Mouse (Mus musculus): Measurements from ENCODE around the gene Mrpl48. TPM values are rescaled to one million over a fixed set of nuclear protein-coding genes. Genes with fewer than 3 reads are reported as not detected.

Gene Mrpl48
- polyA plus RNA-seq, 1 experiment = 27.5 TPM

GRCm38 (mm10) chr7:100502374-100502922 is 105.7 kb downstream of the Mrpl48 start:
- no peak for TF ChIP-seq POLR2A (IDR thresholded peaks at IDR 0.05; ENCODE audit: low read depth, low read length)
- no peak for TF ChIP-seq CTCF (conservative IDR thresholded peaks at IDR 0.05; ENCODE audit: insufficient read depth, insufficient read length, low read depth, low read length)
- Histone ChIP-seq H3K27me3 (replicated peaks; ENCODE audit: control insufficient read depth, insufficient read depth, low read length) (no peaks in the 10 kb centered on the region), H3K4me3 (ENCODE audit: insufficient read depth, low read depth, low read length) (no peak overlapping the region), H3K4me1 (ENCODE audit: control insufficient read depth, insufficient read depth, low read length) (no peaks in the 10 kb centered on the region), H3K36me3 (ENCODE audit: control insufficient read depth, insufficient read depth, low read length) (no peaks in the 10 kb centered on the region), H3K27ac (ENCODE audit: insufficient read depth, low read depth, low read length) (no peak overlapping the region)
- WGBS = 72% methylated on average over 7 of the region's 7 CpGs
- no peak for DNase-seq

GRCm38 (mm10) chr7:100501844-100502373 is 106.2 kb downstream of the Mrpl48 start:
- no peaks in the 10 kb centered on the region for H3K27me3 ChIP-seq (replicated peaks; ENCODE audit: control insufficient read depth, insufficient read depth, low read length)
- no peak for TF ChIP-seq CTCF (conservative IDR thresholded peaks at IDR 0.05; ENCODE audit: insufficient read depth, insufficient read length, low read depth, low read length)
- no peak for TF ChIP-seq POLR2A (IDR thresholded peaks at IDR 0.05; ENCODE audit: low read depth, low read length)
- H3K27ac ChIP-seq (ENCODE audit: insufficient read depth, low read depth, low read length) = no peak overlapping the region
- H3K4me3 ChIP-seq (ENCODE audit: insufficient read depth, low read depth, low read length) = no peak overlapping the region
- DNase-seq = no peak
- no peaks in the 10 kb centered on the region for H3K36me3 ChIP-seq (ENCODE audit: control insufficient read depth, insufficient read depth, low read length)
- 40% methylated on average over 2 of the region's 2 CpGs for WGBS
- H3K4me1 ChIP-seq (ENCODE audit: control insufficient read depth, insufficient read depth, low read length) = no peaks in the 10 kb centered on the region

- no peak for DNase-seq
- TF ChIP-seq POLR2A (IDR thresholded peaks at IDR 0.05; ENCODE audit: low read depth, low read length) (no peak), CTCF (conservative IDR thresholded peaks at IDR 0.05; ENCODE audit: insufficient read depth, insufficient read length, low read depth, low read length) (no peak)
- 65% methylated on average over 6 of the region's 6 CpGs for WGBS
- no peak overlapping the region for H3K4me3 ChIP-seq (ENCODE audit: insufficient read depth, low read depth, low read length)
- no peaks in the 10 kb centered on the region for H3K36me3 ChIP-seq (ENCODE audit: control insufficient read depth, insufficient read depth, low read length)
- H3K27ac ChIP-seq (ENCODE audit: insufficient read depth, low read depth, low read length) = no peak overlapping the region
- no peaks in the 10 kb centered on the region for H3K27me3 ChIP-seq (replicated peaks; ENCODE audit: control insufficient read depth, insufficient read depth, low read length)
- no peaks in the 10 kb centered on the region for H3K4me1 ChIP-seq (ENCODE audit: control insufficient read depth, insufficient read depth, low read length)
These were observed 106.9 kb downstream of the Mrpl48 start for GRCm38 (mm10) chr7:100501027-100501843.

- Histone ChIP-seq H3K27ac (ENCODE audit: insufficient read depth, low read depth, low read length) (no peak overlapping the region), H3K36me3 (ENCODE audit: control insufficient read depth, insufficient read depth, low read length) (no peaks in the 10 kb centered on the region), H3K27me3 (replicated peaks; ENCODE audit: control insufficient read depth, insufficient read depth, low read length) (no peaks in the 10 kb centered on the region), H3K4me1 (ENCODE audit: control insufficient read depth, insufficient read depth, low read length) (no peaks in the 10 kb centered on the region), H3K4me3 (ENCODE audit: insufficient read depth, low read depth, low read length) (no peak overlapping the region)
- TF ChIP-seq CTCF (conservative IDR thresholded peaks at IDR 0.05; ENCODE audit: insufficient read depth, insufficient read length, low read depth, low read length) = no peak
- no peak for TF ChIP-seq POLR2A (IDR thresholded peaks at IDR 0.05; ENCODE audit: low read depth, low read length)
- DNase-seq = peak; percentile 15
- 70% methylated on average over 16 of the region's 16 CpGs for WGBS
These were observed 107.7 kb downstream of the Mrpl48 start for GRCm38 (mm10) chr7:100500276-100500977.

GRCm38 (mm10) chr7:100499465-100499864 is 108.6 kb downstream of the Mrpl48 start:
- no peak for DNase-seq
- no peaks in the 10 kb centered on the region; the same call in 1 of the 2 replicates for H3K4me1 ChIP-seq (ENCODE audit: control insufficient read depth, insufficient read depth, low read length)
- H3K27me3 ChIP-seq (replicated peaks; ENCODE audit: control insufficient read depth, insufficient read depth, low read length) = no peaks in the 10 kb centered on the region
- H3K36me3 ChIP-seq (ENCODE audit: control insufficient read depth, insufficient read depth, low read length) = no peaks in the 10 kb centered on the region
- no peak overlapping the region for H3K27ac ChIP-seq (ENCODE audit: insufficient read depth, low read depth, low read length)
- no peak overlapping the region for H3K4me3 ChIP-seq (ENCODE audit: insufficient read depth, low read depth, low read length)
- TF ChIP-seq POLR2A (IDR thresholded peaks at IDR 0.05; ENCODE audit: low read depth, low read length) (no peak), CTCF (conservative IDR thresholded peaks at IDR 0.05; ENCODE audit: insufficient read depth, insufficient read length, low read depth, low read length) (no peak)

GRCm38 (mm10) chr7:100497982-100498381 is 110.1 kb downstream of the Mrpl48 start:
- H3K27ac ChIP-seq (ENCODE audit: insufficient read depth, low read depth, low read length) = no peak overlapping the region
- H3K4me1 ChIP-seq (ENCODE audit: control insufficient read depth, insufficient read depth, low read length) = no peaks in the 10 kb centered on the region; the same call in 1 of the 2 replicates
- no peaks in the 10 kb centered on the region for H3K36me3 ChIP-seq (ENCODE audit: control insufficient read depth, insufficient read depth, low read length)
- no peak for DNase-seq
- WGBS = 91% methylated on average over 13 of the region's 13 CpGs
- H3K4me3 ChIP-seq (ENCODE audit: insufficient read depth, low read depth, low read length) = no peak overlapping the region
- H3K27me3 ChIP-seq (replicated peaks; ENCODE audit: control insufficient read depth, insufficient read depth, low read length) = no peaks in the 10 kb centered on the region
- TF ChIP-seq CTCF (conservative IDR thresholded peaks at IDR 0.05; ENCODE audit: insufficient read depth, insufficient read length, low read depth, low read length) (no peak), POLR2A (IDR thresholded peaks at IDR 0.05; ENCODE audit: low read depth, low read length) (no peak)

- DNase-seq = no peak
- 77% methylated on average over 4 of the region's 4 CpGs for WGBS
- TF ChIP-seq POLR2A (IDR thresholded peaks at IDR 0.05; ENCODE audit: low read depth, low read length) (no peak), CTCF (conservative IDR thresholded peaks at IDR 0.05; ENCODE audit: insufficient read depth, insufficient read length, low read depth, low read length) (no peak)
- H3K4me1 ChIP-seq (ENCODE audit: control insufficient read depth, insufficient read depth, low read length) = no peaks in the 10 kb centered on the region; the same call in 1 of the 2 replicates
- no peak overlapping the region for H3K4me3 ChIP-seq (ENCODE audit: insufficient read depth, low read depth, low read length)
- no peaks in the 10 kb centered on the region for H3K36me3 ChIP-seq (ENCODE audit: control insufficient read depth, insufficient read depth, low read length)
- H3K27me3 ChIP-seq (replicated peaks; ENCODE audit: control insufficient read depth, insufficient read depth, low read length) = no peaks in the 10 kb centered on the region
- no peak overlapping the region for H3K27ac ChIP-seq (ENCODE audit: insufficient read depth, low read depth, low read length)
These were observed 110.7 kb downstream of the Mrpl48 start for GRCm38 (mm10) chr7:100497402-100497801.

All from kidney, adult 2 months (tissue).